Mouse (Mus musculus) cerebellum, adult 2 months (tissue): Measurements from ENCODE around the gene Akt3.

Experiments used
- CTCF ChIP-seq: fragments of 200-500 bp; IDR thresholded peaks from 2 replicates; pipeline ENCODE4 v1.5.1; 2011; ENCODE audit warnings: low read depth, mild to moderate bottlenecking, control low read depth, low read length, moderate library complexity, borderline replicate concordance; ENCODE audit not compliant: insufficient read depth
- POLR2A ChIP-seq: fragments of 200-500 bp; IDR thresholded peaks from 2 replicates; pipeline ENCODE4 v1.6.1; 2011; ENCODE audit warnings: low read length, control low read depth, borderline replicate concordance; ENCODE audit not compliant: insufficient read depth

DNA sequence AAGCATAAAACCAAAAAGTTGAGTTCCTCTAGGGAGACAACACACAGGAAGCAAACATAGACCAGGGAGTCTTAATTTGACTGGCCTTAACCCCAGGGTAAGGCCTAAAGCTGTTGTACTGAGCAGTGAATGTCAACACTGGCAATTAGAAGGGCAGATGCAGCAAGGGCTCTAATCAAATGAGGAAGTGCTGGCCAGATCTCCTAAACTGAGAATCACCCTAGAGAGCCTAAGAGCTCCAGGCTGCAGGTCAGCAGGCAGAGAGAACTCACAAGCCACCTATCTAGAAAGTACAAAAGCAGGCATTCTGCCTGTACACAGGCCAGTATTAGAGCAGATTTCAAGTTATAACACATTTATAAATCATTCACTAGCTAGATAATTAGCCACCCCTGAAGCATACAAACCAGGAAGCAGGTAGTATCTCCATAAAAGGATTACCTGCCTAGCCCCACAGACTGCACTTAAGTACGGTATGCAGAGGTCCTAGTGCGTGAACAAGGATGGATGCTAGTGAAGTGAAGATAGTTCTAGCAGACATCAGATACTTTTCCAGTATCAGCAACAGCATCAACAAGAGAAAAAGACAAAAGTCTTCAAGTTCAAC lies 147.2 kb downstream of the Akt3 start:
- TF ChIP-seq CTCF = no peak
- no peak for TF ChIP-seq POLR2A
